Mouse (Mus musculus): ENCODE data around the gene Gm21961. TPM values are rescaled to one million over a fixed set of nuclear protein-coding genes. Genes with fewer than 3 reads are reported as not detected.

Gm21961 gene
- polyA plus RNA-seq (2012; rRNA removed): not detected in 2 replicates

GRCm38 (mm10) chr15:65014804-65015203 lies at the start of gene Gm21961:
TSS of gene Gm21961 (minus strand) at chr15:65014904.

Other genes starting within 250 kb of the Gm21961 start
- not detected in 2 replicates for gene Gm21798, start 197.2 kb downstream of the Gm21961 start, polyA plus RNA-seq (2012; rRNA removed)